Comparison of ENCODE assay signal across 8 mouse cellular contexts in genomic region chr6:89363107-89363451, GRCm38 (mm10). TPM values are rescaled to one million over a fixed set of nuclear protein-coding genes. Genes with fewer than 3 reads are reported as not detected.
A peak's percentile ranks its signal among the peaks of the same experiment; 100 is the strongest.
DNase-seq lines count a peak whose midpoint lies in the region; ATAC-seq and TF ChIP-seq lines count a peak whose summit lies in the region.

No protein-coding gene starts in this region.

- H3K9ac ChIP-seq in embryonic facial prominence, embryonic 15.5 days: peak overlapping the region; percentile 39
- peak overlapping the region; percentile 54 for H3K9ac ChIP-seq in intestine, embryonic 15.5 days

- H3K27ac ChIP-seq in layer of hippocampus, adult 2 months: peak overlapping the region; percentile 79
- H3K27ac ChIP-seq in embryonic facial prominence, embryonic 15.5 days (replicated peaks): no peak overlapping the region
- H3K27ac ChIP-seq in intestine, embryonic 15.5 days: no peak overlapping the region

- ATAC-seq in embryonic facial prominence, embryonic 15.5 days (ENCODE audit: insufficient number of reproducible peaks, low FRiP score, low TSS enrichment, low read depth): no peak
- ATAC-seq in intestine, embryonic 15.5 days: no peak

- DNase-seq in layer of hippocampus, adult 2 months (ENCODE audit: low spot score in 2 of 2): no peak
- no peak for DNase-seq in layer of hippocampus, adult 8-10 months (ENCODE audit: low spot score in 2 of 2)
- peak; percentile 12 for DNase-seq in naive thymus-derived CD4-positive, alpha-beta T cell, adult 2 months (ENCODE audit: low read depth)
- DNase-seq in cerebellum, adult 11-12 months: no peak
- no peak for DNase-seq in frontal cortex, postnatal 25 days (ENCODE audit: low spot score in 2 of 2)
- DNase-seq in spleen, postnatal 14 days (ENCODE audit: low spot score in 2 of 2): no peak

- peak overlapping the region; percentile 94 for H3K4me2 ChIP-seq in embryonic facial prominence, embryonic 15.5 days (replicated peaks)
- peak overlapping the region; percentile 98 for H3K4me2 ChIP-seq in intestine, embryonic 15.5 days (replicated peaks)

- H3K36me3 ChIP-seq in embryonic facial prominence, embryonic 15.5 days: no peaks in the 10 kb centered on the region
- H3K36me3 ChIP-seq in intestine, embryonic 15.5 days: no peaks in the 10 kb centered on the region

- H3K4me1 ChIP-seq in embryonic facial prominence, embryonic 15.5 days: peaks cover 45% of the 10 kb centered on the region
- peaks cover 32% of the 10 kb centered on the region for H3K4me1 ChIP-seq in intestine, embryonic 15.5 days (replicated peaks)

- no peaks in the 10 kb centered on the region for H3K27me3 ChIP-seq in embryonic facial prominence, embryonic 15.5 days
- H3K27me3 ChIP-seq in intestine, embryonic 15.5 days (replicated peaks): no peaks in the 10 kb centered on the region; the same call in 1 of the 2 replicates

- H3K9me3 ChIP-seq in embryonic facial prominence, embryonic 15.5 days (replicated peaks): 0 out of 2 replicates have a peak, but pooled peaks cover 4% of the 10 kb centered on the region
- no peaks in the 10 kb centered on the region for H3K9me3 ChIP-seq in intestine, embryonic 15.5 days

- TF ChIP-seq CTCF in layer of hippocampus, adult 2 months (conservative IDR thresholded peaks at IDR 0.05): no peak

- WGBS in embryonic facial prominence, embryonic 15.5 days: 4% methylated on average over 16 of the region's 16 CpGs
- 3% methylated on average over 16 of the region's 16 CpGs for WGBS in intestine, embryonic 15.5 days

- peak overlapping the region; percentile 70 for H3K4me3 ChIP-seq in layer of hippocampus, adult 2 months
- peak overlapping the region; percentile 99 for H3K4me3 ChIP-seq in embryonic facial prominence, embryonic 15.5 days (replicated peaks)
- peak overlapping the region; percentile 80 for H3K4me3 ChIP-seq in intestine, embryonic 15.5 days (replicated peaks)

RNA-seq across cellular contexts. Expression of gene Plxna1, which starts 0.7 kb away (rescaled TPM):
- total RNA-seq in layer of hippocampus, adult 2 months (2021): 100 to 1,000 TPM; 108 to 120 TPM
- 100 to 1,000 TPM in 2 of 4 experiments, 10 to 100 TPM in 2; 88.9 to 130 (median 110) TPM for total RNA-seq in layer of hippocampus, adult 8-10 months (2022)
- 31.7 and 33.2 TPM in 2 replicates for polyA plus RNA-seq in embryonic facial prominence, embryonic 15.5 days (2015; fragmentation: Nextera tagmentation; extraction: Ambion mirVana)
- polyA plus RNA-seq in intestine, embryonic 15.5 days (2015; fragmentation: Nextera tagmentation; extraction: Ambion mirVana): 14.7 and 17.5 TPM in 2 replicates
